Mouse (Mus musculus) intestine, postnatal 0 days (tissue): ENCODE measurements around the gene Satb1. TPM values are rescaled to one million over a fixed set of nuclear protein-coding genes. Genes with fewer than 3 reads are reported as not detected.

Experiments used
- ATAC-seq: fragments of 200-750 bp; cut with Nextera tagmentation; 2 replicates; pipeline ENCODE4 v1.8.0; 2017; ENCODE audit warnings: mild to moderate bottlenecking, moderate TSS enrichment, moderate library complexity
- H3K27ac ChIP-seq: fragments of 300-500 bp; sonication (generic); 2 replicates; pipeline ENCODE4 v1.5.1; 2014; ENCODE audit warnings: mild to moderate bottlenecking, low read depth, low read length, moderate library complexity
- H3K27me3 ChIP-seq: fragments of 300-500 bp; sonication (generic); replicated peaks from 2 replicates; pipeline ENCODE4 v1.6.1; 2014; ENCODE audit warnings: low read length, mixed read lengths; ENCODE audit not compliant: control insufficient read depth, insufficient read depth
- H3K36me3 ChIP-seq: fragments of 300-500 bp; sonication (generic); 2 replicates; pipeline ENCODE4 v1.6.1; 2014; ENCODE audit warnings: mild to moderate bottlenecking, moderate library complexity; ENCODE audit not compliant: control insufficient read depth, insufficient read depth
- H3K4me1 ChIP-seq: fragments of 300-500 bp; sonication (generic); replicated peaks from 2 replicates; pipeline ENCODE4 v1.6.1; 2014; ENCODE audit warnings: antibody characterized with exemption, low read length, mixed read lengths; ENCODE audit not compliant: control insufficient read depth, insufficient read depth
- H3K4me2 ChIP-seq: fragments of 300-500 bp; sonication (generic); replicated peaks from 2 replicates; pipeline ENCODE4 v1.6.1; 2014; ENCODE audit warnings: low read depth, mild to moderate bottlenecking, moderate library complexity
- H3K4me3 ChIP-seq: fragments of 300-500 bp; sonication (generic); 2 replicates; pipeline ENCODE4 v1.5.1; 2014; ENCODE audit warnings: low read depth, low read length
- H3K9ac ChIP-seq: fragments of 300-500 bp; sonication (generic); 2 replicates; pipeline ENCODE4 v1.6.1; 2014; ENCODE audit warnings: mild to moderate bottlenecking, low read depth, low read length
- H3K9me3 ChIP-seq: fragments of 300-500 bp; sonication (generic); 2 replicates; pipeline ENCODE4 v1.6.1; 2016; ENCODE audit warnings: mixed run types; ENCODE audit not compliant: control insufficient read depth
- CTCF ChIP-seq: sonication (generic); IDR thresholded peaks from 2 replicates; pipeline ENCODE4 v1.5.1; 2016; ENCODE audit warnings: low read depth, mild to moderate bottlenecking, control low read depth, antibody characterized with exemption, moderate library complexity
- WGBS: fragments of 180-500 bp; shearing (Covaris S2); extraction: QIAGEN DNeasy Blood & Tissue Kit; methylation state at CpG from one replicate; pipeline ENCODE4 v1.1.7; 2014; 5-methylcytosine and 5-hydroxymethylcytosine counted together
- polyA plus RNA-seq: library from polyadenylated mRNA; unstranded; fragments of >200 nt; fragmentation: Nextera tagmentation; extraction: Ambion mirVana; gene quantifications from 2 replicates; pipeline ENCODE4 v1.2.1, GENCODE M21; 2015

Gene Satb1
- polyA plus RNA-seq, 1 experiment from 2014 or later, result 2.0 TPM

DNA sequence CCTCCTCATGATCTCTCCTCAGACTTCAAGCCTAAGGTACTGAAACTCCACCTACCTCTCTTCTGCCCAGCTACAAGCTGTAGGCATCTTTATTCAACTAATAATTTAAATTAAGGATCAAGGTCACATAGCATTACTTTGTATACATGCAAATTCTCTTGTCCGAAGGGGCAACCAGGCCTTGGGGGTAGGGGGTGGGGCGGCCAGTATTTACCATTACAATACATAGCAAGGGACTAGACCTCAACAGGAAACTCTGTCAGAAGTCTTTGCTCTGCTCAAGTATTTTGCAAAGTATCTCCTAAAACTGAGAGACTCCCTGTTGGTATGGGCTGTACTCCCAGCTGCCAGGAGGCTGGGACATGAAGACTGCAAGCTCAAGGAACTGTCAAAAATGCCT lies 137.8 kb downstream of the Satb1 start:
- no peak for ATAC-seq
- 81% methylated on average over 2 of the region's 2 CpGs for WGBS
- no peaks in the 10 kb centered on the region for H3K27me3 ChIP-seq
- H3K9me3 ChIP-seq, result no peaks in the 10 kb centered on the region
- no peaks in the 10 kb centered on the region for H3K4me1 ChIP-seq
- no peak for TF ChIP-seq CTCF
- no peak overlapping the region for H3K4me2 ChIP-seq
- H3K9ac ChIP-seq, result no peak overlapping the region
- no peaks in the 10 kb centered on the region for H3K36me3 ChIP-seq
- H3K4me3 ChIP-seq, result no peak overlapping the region
- no peak overlapping the region for H3K27ac ChIP-seq

DNA sequence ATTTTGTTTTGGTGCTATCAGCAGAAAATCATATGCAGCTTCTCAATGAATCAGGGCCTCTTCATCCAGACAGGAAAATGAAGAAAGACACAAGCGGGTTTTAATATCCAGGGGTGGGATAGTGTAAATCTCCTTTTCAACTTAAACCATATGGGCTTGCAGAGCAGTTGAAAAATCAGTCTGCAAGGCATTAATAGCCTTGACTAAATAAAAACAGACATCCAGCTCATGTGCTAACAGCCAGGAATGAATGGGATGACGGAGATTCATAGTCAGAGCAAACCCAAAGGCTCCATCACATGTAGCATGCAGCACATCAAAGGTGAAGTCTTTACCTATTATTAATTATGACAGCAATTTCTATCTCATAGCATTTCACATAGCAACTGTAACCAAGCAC lies 142.6 kb downstream of the Satb1 start:
- Histone ChIP-seq H3K4me2 (no peak overlapping the region), H3K9ac (no peak overlapping the region), H3K36me3 (no peaks in the 10 kb centered on the region), H3K4me1 (no peaks in the 10 kb centered on the region), H3K27me3 (no peaks in the 10 kb centered on the region), H3K9me3 (no peaks in the 10 kb centered on the region), H3K27ac (no peak overlapping the region), H3K4me3 (no peak overlapping the region)
- 85% methylated on average over 2 of the region's 2 CpGs for WGBS
- TF ChIP-seq CTCF, result no peak
- no peak for ATAC-seq

DNA sequence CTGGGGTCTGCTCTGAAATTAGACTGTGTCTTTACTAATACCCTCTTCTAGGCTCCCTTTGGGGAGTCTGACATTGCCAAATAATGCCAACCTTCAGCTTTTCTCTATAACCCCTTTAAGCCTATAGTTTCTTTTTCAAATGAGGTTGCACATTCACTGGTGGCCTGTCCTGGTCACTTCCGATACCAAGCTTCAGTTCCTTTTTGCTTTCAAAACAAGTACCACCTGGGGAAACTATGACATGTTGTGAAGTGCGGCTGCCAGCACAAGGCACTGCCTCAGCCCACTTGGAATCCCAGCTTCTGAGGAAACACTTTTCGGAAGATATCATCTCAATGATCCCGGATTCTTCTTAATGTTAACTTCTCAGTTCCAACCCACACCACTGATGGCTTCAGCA lies 145.9 kb downstream of the Satb1 start:
- 94% methylated on average over 4 of the region's 4 CpGs for WGBS
- no peak for TF ChIP-seq CTCF
- Histone ChIP-seq H3K27ac (no peak overlapping the region), H3K9ac (no peak overlapping the region), H3K4me1 (no peaks in the 10 kb centered on the region), H3K36me3 (no peaks in the 10 kb centered on the region), H3K4me2 (no peak overlapping the region), H3K4me3 (no peak overlapping the region), H3K27me3 (no peaks in the 10 kb centered on the region), H3K9me3 (no peaks in the 10 kb centered on the region)
- ATAC-seq, result no peak
